Mouse (Mus musculus) ES-Bruce4 (cell line): ENCODE data around the gene Plin3.

Experiments
- CTCF ChIP-seq: IDR thresholded peaks from one replicate; pipeline ENCODE4 v1.8.1; 2011; ENCODE audit warnings: low read depth, low read length
- POLR2A ChIP-seq: IDR thresholded peaks from one replicate; pipeline ENCODE4 v1.8.1; 2011; ENCODE audit warnings: low read length; ENCODE audit not compliant: insufficient read depth

- TF ChIP-seq CTCF = no peak
- no peak for TF ChIP-seq POLR2A
Observed at GRCm38 (mm10) chr17:56269741-56270140, 22.9 kb downstream of the Plin3 start.
